Mouse (Mus musculus) brown adipose tissue, adult 24 weeks (tissue): Measurements from ENCODE around the gene Fstl4. TPM values are rescaled to one million over a fixed set of nuclear protein-coding genes. Genes with fewer than 3 reads are reported as not detected.
"Not testable (repeated sequence)": the region's sequence is repeated elsewhere in the genome, so short reads cannot be mapped to it uniquely, and the experiment has no call there.

Source experiments
- H3K27ac ChIP-seq: fragments of 200-500 bp; replicated peaks from 2 replicates; pipeline ENCODE4 v1.5.1; 2012; ENCODE audit warnings: low read depth, mild to moderate bottlenecking, low read length
- H3K4me1 ChIP-seq: fragments of 200-500 bp; 2 replicates; pipeline ENCODE4 v1.6.1; 2012; ENCODE audit warnings: low read length, mixed read lengths; ENCODE audit not compliant: control insufficient read depth, insufficient read depth, insufficient read length
- H3K4me3 ChIP-seq: fragments of 200-500 bp; 2 replicates; pipeline ENCODE4 v1.5.1; 2012; ENCODE audit warnings: low read depth, mild to moderate bottlenecking, low read length, moderate library complexity; ENCODE audit not compliant: insufficient read depth
- polyA plus RNA-seq: library from polyadenylated mRNA; stranded (reverse); fragments of >200 nt; gene quantifications from 2 replicates; pipeline ENCODE4 v1.2.4, GENCODE M21; 2012; ENCODE audit not compliant: missing spikeins, insufficient read depth, insufficient read length

Fstl4 gene
- polyA plus RNA-seq, 1 experiment = not detected

DNA sequence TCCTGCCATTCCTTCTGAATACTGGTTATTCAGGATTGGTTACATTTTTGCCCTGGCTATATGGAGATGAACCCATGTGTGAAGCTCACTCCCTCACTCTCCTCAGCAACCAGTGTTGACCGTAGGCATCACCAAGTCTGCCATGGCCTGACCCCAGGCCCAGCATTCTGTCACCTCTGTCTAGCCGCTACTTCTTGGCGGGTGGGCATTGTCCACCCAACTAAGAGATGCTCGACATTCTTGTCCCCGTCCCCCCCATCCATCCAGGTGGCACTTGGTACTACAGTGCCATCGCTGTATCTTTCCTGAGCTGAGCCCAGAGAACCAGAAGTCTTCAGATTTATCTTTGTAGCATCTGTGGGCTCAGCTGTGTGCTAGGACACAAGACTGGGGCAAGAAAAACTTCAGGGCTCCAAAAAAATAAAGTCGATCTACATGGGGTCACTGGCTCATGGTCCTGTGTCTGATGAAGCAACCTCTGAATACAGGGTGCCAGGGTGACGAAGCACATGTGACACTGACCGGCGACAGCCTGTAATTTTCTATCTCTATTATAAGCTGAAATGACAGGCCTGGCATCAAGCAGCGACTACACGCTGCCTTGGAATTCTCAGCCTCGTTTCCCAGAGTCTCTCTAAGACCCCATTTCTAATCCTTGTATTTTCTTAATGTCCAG, 417.9 kb downstream of the Fstl4 start:
- Histone ChIP-seq H3K27ac (no peak overlapping the region), H3K4me3 (no peak overlapping the region), H3K4me1 (no peaks in the 10 kb centered on the region)

DNA sequence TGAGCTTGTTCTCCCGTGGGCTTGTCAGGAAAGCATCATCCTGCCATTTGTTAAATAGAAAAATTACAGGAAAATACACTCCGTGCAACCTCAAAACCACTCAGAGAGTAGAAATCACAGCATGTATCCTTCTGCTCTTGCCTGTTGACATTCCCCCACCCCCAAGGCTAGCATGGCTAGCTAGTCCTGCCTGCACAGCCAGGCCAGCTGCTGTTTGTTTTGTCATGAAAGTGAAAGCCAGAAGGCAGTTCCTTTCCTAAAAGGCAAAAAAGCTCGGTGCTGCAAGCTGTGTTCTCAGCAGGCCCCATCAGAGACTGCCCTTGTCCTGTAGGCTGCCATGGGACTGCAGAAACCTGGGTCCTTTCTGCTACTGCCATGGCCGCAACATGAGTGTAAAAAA, 418.4 kb downstream of the Fstl4 start:
- Histone ChIP-seq H3K4me1 (no peaks in the 10 kb centered on the region), H3K4me3 (no peak overlapping the region), H3K27ac (0 out of 2 replicates have a peak overlapping the region, but pooled peaks have one; percentile 5)

DNA sequence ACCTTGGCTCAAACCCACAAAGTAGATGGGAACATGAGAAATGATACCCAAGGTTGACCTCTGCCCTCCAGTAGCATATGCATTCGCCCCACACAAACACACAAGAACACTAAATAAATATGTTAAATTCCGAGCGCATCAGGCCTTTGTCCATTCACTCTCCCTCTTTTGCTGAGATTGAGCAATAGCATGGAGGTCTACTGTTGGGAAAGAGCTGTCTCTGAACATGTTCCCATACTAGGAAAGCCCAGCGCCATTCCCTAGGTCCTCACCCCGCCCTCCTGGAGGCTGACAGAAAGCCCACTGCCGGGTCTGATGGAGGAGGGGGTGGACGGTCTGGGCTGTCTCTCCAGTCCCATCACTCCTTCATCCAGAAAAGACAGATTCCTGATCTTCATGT, 419.6 kb downstream of the Fstl4 start:
- Histone ChIP-seq H3K4me1 (no peaks in the 10 kb centered on the region), H3K4me3 (no peak overlapping the region), H3K27ac (no peak overlapping the region)

DNA sequence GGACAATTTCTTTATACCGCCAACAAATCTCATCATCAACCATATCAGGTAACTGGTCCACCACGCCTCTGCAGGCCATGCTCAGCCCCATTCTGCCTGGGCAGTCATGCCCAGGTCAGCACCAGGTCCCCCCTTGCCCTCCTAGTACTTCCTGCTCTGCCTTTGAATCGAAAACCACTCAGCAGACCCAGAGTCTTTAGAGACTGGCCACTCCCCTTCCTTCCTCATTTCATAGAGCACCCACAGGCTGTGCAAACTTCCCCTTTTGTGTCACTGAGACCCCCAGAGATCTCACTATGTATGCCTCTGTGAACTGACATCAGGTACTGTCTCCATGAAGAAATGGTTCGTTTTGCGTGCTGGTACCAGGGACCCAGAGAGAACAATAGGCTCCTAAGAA, 420.3 kb downstream of the Fstl4 start:
- no peak overlapping the region for H3K27ac ChIP-seq
- no peak overlapping the region for H3K4me3 ChIP-seq
- no peaks in the 10 kb centered on the region for H3K4me1 ChIP-seq

GRCm38 (mm10) chr11:53187427-53188140, 423.1 kb downstream of the Fstl4 start:
- no peaks in the 10 kb centered on the region for H3K4me1 ChIP-seq
- H3K4me3 ChIP-seq = no peak overlapping the region
- H3K27ac ChIP-seq = no peak overlapping the region

DNA sequence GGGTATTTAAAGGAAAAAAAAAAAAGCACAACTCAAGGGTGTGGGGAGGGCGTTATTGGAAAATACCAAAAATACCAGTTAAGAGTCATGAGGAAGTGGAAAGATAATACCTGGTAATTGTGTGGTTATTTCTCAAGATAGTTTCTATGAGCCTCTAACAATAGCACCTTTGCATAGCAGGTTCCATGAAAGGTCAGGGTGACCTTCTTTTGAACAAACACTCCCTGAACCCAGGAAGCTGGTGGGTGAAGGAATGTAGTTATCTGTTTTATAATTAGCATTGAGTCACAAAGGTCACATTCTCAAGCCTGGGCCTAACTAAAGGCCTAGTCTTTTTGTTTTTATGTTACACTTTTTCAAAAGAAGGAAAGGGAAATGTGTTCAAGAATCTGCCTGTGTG, 432.1 kb downstream of the Fstl4 start:
- H3K4me1 ChIP-seq, H3K4me3 ChIP-seq, H3K27ac ChIP-seq: not testable (repeated sequence)

- no peak overlapping the region for H3K4me3 ChIP-seq
- H3K4me1 ChIP-seq = no peaks in the 10 kb centered on the region
- H3K27ac ChIP-seq = no peak overlapping the region
Measured at GRCm38 (mm10) chr11:53197111-53197510, 432.7 kb downstream of the Fstl4 start.

GRCm38 (mm10) chr11:53202459-53203250, 438.2 kb downstream of the Fstl4 start:
- Histone ChIP-seq H3K4me1 (no peaks in the 10 kb centered on the region), H3K4me3 (no peak overlapping the region), H3K27ac (no peak overlapping the region)

- Histone ChIP-seq H3K4me1 (no peaks in the 10 kb centered on the region), H3K4me3 (no peak overlapping the region), H3K27ac (no peak overlapping the region)
Measured at GRCm38 (mm10) chr11:53210876-53211275, 446.4 kb downstream of the Fstl4 start.

- H3K4me1 ChIP-seq = no peaks in the 10 kb centered on the region
- no peak overlapping the region for H3K4me3 ChIP-seq
- no peak overlapping the region for H3K27ac ChIP-seq
Measured at GRCm38 (mm10) chr11:53229011-53229410, 464.6 kb downstream of the Fstl4 start.

DNA sequence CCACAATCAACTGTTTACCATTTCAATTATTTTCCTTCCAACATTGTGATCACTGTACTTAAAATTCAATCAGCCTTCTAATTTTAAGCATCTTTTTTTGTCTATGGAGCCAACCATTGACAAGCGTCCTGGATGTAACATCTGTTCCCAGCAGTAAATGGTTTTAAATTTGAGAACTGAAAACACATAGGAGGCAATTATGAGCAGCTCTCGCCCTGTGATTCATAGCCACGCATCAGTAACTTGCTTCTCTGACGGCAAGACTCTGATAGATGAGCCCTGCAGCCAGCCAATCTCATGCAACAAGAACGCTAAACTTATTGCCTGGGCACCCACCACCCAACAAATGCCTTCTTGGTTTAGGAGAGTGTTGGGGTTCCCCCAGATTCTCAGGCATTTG, 467.4 kb downstream of the Fstl4 start:
- Histone ChIP-seq H3K27ac (no peak overlapping the region), H3K4me1 (no peaks in the 10 kb centered on the region), H3K4me3 (no peak overlapping the region)

DNA sequence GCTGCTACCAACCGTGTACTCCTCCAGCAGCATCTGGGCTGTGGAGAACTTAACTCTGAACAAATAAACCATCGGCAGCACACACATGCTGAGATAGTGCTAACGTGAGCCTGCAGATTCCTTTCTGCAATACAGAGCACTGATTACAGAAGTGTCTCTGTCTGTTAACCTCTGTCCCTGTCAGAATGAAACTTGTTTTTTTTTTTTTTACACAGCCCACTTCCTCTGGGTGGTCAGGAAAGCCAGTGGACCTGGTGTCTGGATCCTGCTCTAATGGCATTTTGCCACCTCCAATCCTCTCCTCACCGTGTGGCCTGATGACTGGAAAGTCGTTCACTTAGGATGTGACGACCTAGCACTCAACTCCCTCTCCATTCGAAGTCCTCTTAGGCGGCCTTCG, 469.2 kb downstream of the Fstl4 start:
- H3K27ac ChIP-seq = no peak overlapping the region
- H3K4me3 ChIP-seq = no peak overlapping the region
- H3K4me1 ChIP-seq = no peaks in the 10 kb centered on the region
